Mouse (Mus musculus) stomach, embryonic 14.5 days (tissue): ENCODE measurements around the gene Snx13. TPM values are rescaled to one million over a fixed set of nuclear protein-coding genes. Genes with fewer than 3 reads are reported as not detected.

ENCODE experiments used
- ATAC-seq: fragments of 200-750 bp; cut with Nextera tagmentation; 2 replicates; pipeline ENCODE4 v1.8.0; 2017; ENCODE audit warnings: low read depth, moderate TSS enrichment; ENCODE audit not compliant: insufficient number of reproducible peaks, insufficient read depth, low FRiP score
- H3K27ac ChIP-seq: fragments of 300-500 bp; sonication (generic); 2 replicates; pipeline ENCODE4 v1.5.1; 2014; ENCODE audit warnings: mild to moderate bottlenecking, low read length, moderate library complexity, mixed read lengths
- H3K27me3 ChIP-seq: fragments of 300-500 bp; sonication (generic); 2 replicates; pipeline ENCODE4 v1.6.1; 2014; ENCODE audit warnings: low read length, control low read depth, mixed read lengths; ENCODE audit not compliant: control insufficient read depth, insufficient read depth
- H3K36me3 ChIP-seq: fragments of 300-500 bp; sonication (generic); 2 replicates; pipeline ENCODE4 v1.6.1; 2014; ENCODE audit warnings: mild to moderate bottlenecking, control low read depth, low read length, moderate library complexity, mixed read lengths; ENCODE audit not compliant: control insufficient read depth, insufficient read depth
- H3K4me1 ChIP-seq: fragments of 300-500 bp; sonication (generic); 2 replicates; pipeline ENCODE4 v1.6.1; 2014; ENCODE audit warnings: low read length, control low read depth, mixed read lengths; ENCODE audit not compliant: control insufficient read depth, insufficient read depth
- H3K4me2 ChIP-seq: fragments of 300-500 bp; sonication (generic); replicated peaks from 2 replicates; pipeline ENCODE4 v1.6.1; 2014; ENCODE audit warnings: low read depth, low read length, control low read depth
- H3K4me3 ChIP-seq: fragments of 300-500 bp; sonication (generic); 2 replicates; pipeline ENCODE4 v1.5.1; 2014; ENCODE audit warnings: low read depth, low read length, control low read depth
- H3K9ac ChIP-seq: fragments of 300-500 bp; sonication (generic); replicated peaks from 2 replicates; pipeline ENCODE4 v1.6.1; 2014; ENCODE audit warnings: low read depth, mild to moderate bottlenecking, control low read depth, low read length, moderate library complexity, mixed read lengths
- H3K9me3 ChIP-seq: fragments of 300-500 bp; sonication (generic); 2 replicates; pipeline ENCODE4 v1.6.1; 2016; ENCODE audit warnings: low read depth, low read length, control low read depth; ENCODE audit not compliant: control insufficient read depth
- WGBS: fragments of 180-500 bp; shearing (Covaris S2); extraction: QIAGEN DNeasy Blood & Tissue Kit; methylation state at CpG from one replicate; pipeline ENCODE4 v1.1.7; 2014; 5-methylcytosine and 5-hydroxymethylcytosine counted together
- polyA plus RNA-seq: library from polyadenylated mRNA; unstranded; fragments of >200 nt; fragmentation: Nextera tagmentation; extraction: Ambion mirVana; gene quantifications from 2 replicates; pipeline ENCODE4 v1.2.1, GENCODE M21; 2014

Gene Snx13
- 24.8 and 30.2 TPM in 2 replicates for polyA plus RNA-seq

GRCm38 (mm10) chr12:35046999-35047319 lies at the start of gene Snx13:
TSS of gene Snx13 (plus strand) at chr12:35047186.
- Histone ChIP-seq H3K27ac (peak within 1 kb of the TSS; percentile 90), H3K9me3 (no peaks in the 10 kb centered on the region), H3K9ac (peak within 1 kb of the TSS; percentile 84), H3K36me3 (no peaks in the 10 kb centered on the region), H3K4me1 (peaks cover 9% of the 10 kb centered on the region), H3K27me3 (no peaks in the 10 kb centered on the region), H3K4me2 (peak within 1 kb of the TSS; percentile 65), H3K4me3 (peak within 1 kb of the TSS; percentile 91)
- ATAC-seq = peak; percentile 98
- 0% methylated on average over 43 of the region's 51 CpGs for WGBS

GRCm38 (mm10) chr12:34997597-34998182 lies 49.3 kb upstream of the Snx13 start:
- no peaks in the 10 kb centered on the region for H3K9me3 ChIP-seq
- ATAC-seq = no peak
- WGBS = 92% methylated on average over 3 of the region's 3 CpGs

GRCm38 (mm10) chr12:34998778-34999467 lies 48.1 kb upstream of the Snx13 start:
- H3K36me3 ChIP-seq = no peaks in the 10 kb centered on the region
- no peak for ATAC-seq
- no peak overlapping the region for H3K27ac ChIP-seq
- H3K9me3 ChIP-seq = no peaks in the 10 kb centered on the region
- no peak overlapping the region for H3K4me3 ChIP-seq
- WGBS = 58% methylated on average over 12 of the region's 12 CpGs
- H3K27me3 ChIP-seq = no peaks in the 10 kb centered on the region
- H3K4me2 ChIP-seq = no peak overlapping the region
- H3K4me1 ChIP-seq = no peaks in the 10 kb centered on the region
- H3K9ac ChIP-seq = no peak overlapping the region

More at GRCm38 (mm10) chr12:34997597-34998182, 49.3 kb upstream of the Snx13 start:
- Histone ChIP-seq H3K27ac (no peak overlapping the region), H3K4me1 (no peaks in the 10 kb centered on the region), H3K4me3 (no peak overlapping the region), H3K4me2 (no peak overlapping the region), H3K36me3 (no peaks in the 10 kb centered on the region), H3K9ac (no peak overlapping the region), H3K27me3 (no peaks in the 10 kb centered on the region)

GRCm38 (mm10) chr12:35000323-35000722 lies 46.7 kb upstream of the Snx13 start:
- WGBS = 51% methylated on average over 4 of the region's 4 CpGs

GRCm38 (mm10) chr12:35005748-35006147 lies 41.2 kb upstream of the Snx13 start:
- no peak overlapping the region for H3K4me3 ChIP-seq
- H3K27ac ChIP-seq = no peak overlapping the region
- H3K9me3 ChIP-seq = no peaks in the 10 kb centered on the region
- H3K4me1 ChIP-seq = no peaks in the 10 kb centered on the region
- H3K36me3 ChIP-seq = no peaks in the 10 kb centered on the region
- no peaks in the 10 kb centered on the region for H3K27me3 ChIP-seq
- H3K4me2 ChIP-seq = no peak overlapping the region
- H3K9ac ChIP-seq = no peak overlapping the region
- ATAC-seq = no peak

More at GRCm38 (mm10) chr12:35000323-35000722, 46.7 kb upstream of the Snx13 start:
- H3K9ac ChIP-seq = no peak overlapping the region
- no peaks in the 10 kb centered on the region for H3K36me3 ChIP-seq
- ATAC-seq = no peak
- no peak overlapping the region for H3K27ac ChIP-seq
- H3K27me3 ChIP-seq = no peaks in the 10 kb centered on the region
- H3K4me2 ChIP-seq = no peak overlapping the region
- no peak overlapping the region for H3K4me3 ChIP-seq
- H3K4me1 ChIP-seq = no peaks in the 10 kb centered on the region
- no peaks in the 10 kb centered on the region for H3K9me3 ChIP-seq

- no peak overlapping the region for H3K27ac ChIP-seq
- no peak overlapping the region for H3K4me2 ChIP-seq
- no peaks in the 10 kb centered on the region for H3K36me3 ChIP-seq
- no peaks in the 10 kb centered on the region for H3K4me1 ChIP-seq
- no peak for ATAC-seq
- H3K9ac ChIP-seq = no peak overlapping the region
- no peaks in the 10 kb centered on the region for H3K9me3 ChIP-seq
- H3K4me3 ChIP-seq = no peak overlapping the region
- H3K27me3 ChIP-seq = no peaks in the 10 kb centered on the region
- WGBS = 83% methylated on average over 1 of the region's 1 CpGs
Observed at GRCm38 (mm10) chr12:35007851-35008250, 39.1 kb upstream of the Snx13 start.

- no peaks in the 10 kb centered on the region for H3K4me1 ChIP-seq
- H3K27ac ChIP-seq = no peak overlapping the region
- H3K4me2 ChIP-seq = no peak overlapping the region
- ATAC-seq = no peak
- 61% methylated on average over 11 of the region's 11 CpGs for WGBS
- H3K9ac ChIP-seq = no peak overlapping the region
- H3K4me3 ChIP-seq = no peak overlapping the region
- H3K36me3 ChIP-seq = no peaks in the 10 kb centered on the region
- H3K9me3 ChIP-seq = no peaks in the 10 kb centered on the region
- no peaks in the 10 kb centered on the region for H3K27me3 ChIP-seq
Observed at GRCm38 (mm10) chr12:35008340-35009137, 38.4 kb upstream of the Snx13 start.

GRCm38 (mm10) chr12:35011462-35011861 lies 35.5 kb upstream of the Snx13 start:
- Histone ChIP-seq H3K36me3 (no peaks in the 10 kb centered on the region), H3K27me3 (no peaks in the 10 kb centered on the region), H3K27ac (0 out of 2 replicates have a peak overlapping the region, but pooled peaks have one; percentile 21), H3K4me2 (no peak overlapping the region), H3K9me3 (no peaks in the 10 kb centered on the region), H3K9ac (no peak overlapping the region), H3K4me3 (no peak overlapping the region), H3K4me1 (no peaks in the 10 kb centered on the region)
- ATAC-seq = no peak
- 32% methylated on average over 1 of the region's 1 CpGs for WGBS
